Mouse (Mus musculus): ENCODE data around the gene Hmgb1. TPM values are rescaled to one million over a fixed set of nuclear protein-coding genes. Genes with fewer than 3 reads are reported as not detected.

Hmgb1 gene
- polyA plus RNA-seq, 1 experiment from 2014 or later, result 136 TPM

DNA sequence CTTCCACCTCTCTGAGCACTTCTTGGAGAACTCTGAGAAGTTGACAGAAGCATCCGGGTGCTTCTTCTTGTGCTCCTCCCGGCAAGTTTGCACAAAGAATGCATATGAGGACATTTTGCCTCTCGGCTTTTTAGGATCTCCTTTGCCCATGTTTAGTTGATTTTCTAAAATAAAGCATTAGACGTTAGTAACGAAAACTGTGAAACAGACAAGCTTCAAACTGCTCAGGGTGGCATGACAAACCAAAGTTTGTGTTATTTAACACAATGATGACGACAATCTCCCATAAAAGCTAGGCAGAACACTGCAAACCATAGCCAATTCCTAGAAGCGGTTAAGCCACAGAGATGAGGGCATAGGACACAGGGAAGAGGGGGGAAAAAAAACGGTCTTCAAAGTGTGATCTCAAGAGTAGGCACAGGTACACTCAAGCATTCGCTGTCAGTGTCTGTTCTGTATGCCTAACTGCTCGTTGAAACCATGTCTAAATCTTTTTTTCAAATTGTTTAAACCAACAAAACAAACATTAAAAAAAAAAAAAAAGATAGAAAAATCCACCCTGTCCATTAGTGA, 133.6 kb downstream of the Hmgb1 start:
- TF ChIP-seq CTCF (IDR thresholded peaks at IDR 0.05), result no peak
- no peak for ATAC-seq
- DNase-seq (ENCODE audit: low read depth, low spot score), result no peak
- CTCF ChIA-PET, result interaction anchor here (0.6 to 2.6 kb wide), 3 partner anchors 25 to 145 kb away, joined by 3 to 9 read pairs (median 7); no protein-coding TSS in a partner anchor
- no peaks in the 10 kb centered on the region for H3K27me3 ChIP-seq
- POLR2A ChIA-PET, result interaction anchor here (0.6 to 1.8 kb wide), 3 partner anchors 45 to 55 kb away, joined by 3 to 5 read pairs (median 3); no protein-coding TSS in a partner anchor
- in situ Hi-C loops (cut with MboI; ENCODE audit: low pct_unique_long_range_greater_than_20kb), result loop anchor here (25.0 kb wide), 1 partner anchor 287 kb away; no protein-coding TSS in a partner anchor

DNA sequence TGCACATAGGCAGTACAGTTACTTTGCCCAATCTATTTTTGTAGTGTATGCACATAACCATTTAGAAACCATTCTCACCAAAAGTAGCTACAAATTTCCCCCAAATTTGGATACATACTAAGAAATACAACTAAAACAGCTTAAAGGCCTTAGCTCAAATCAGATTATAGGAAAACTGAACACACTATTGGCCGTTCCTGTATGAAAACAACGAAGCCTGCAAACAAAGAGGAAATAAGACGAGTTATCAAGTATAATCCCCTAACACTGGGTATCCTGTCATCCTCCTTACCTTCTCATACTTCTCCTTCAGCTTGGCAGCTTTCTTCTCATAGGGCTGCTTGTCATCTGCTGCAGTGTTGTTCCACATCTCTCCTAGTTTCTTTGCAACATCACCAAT, 134.9 kb downstream of the Hmgb1 start:
- H3K27me3 ChIP-seq, result no peaks in the 10 kb centered on the region
- POLR2A ChIA-PET, result interaction anchor here (1.6 to 1.8 kb wide), 2 partner anchors 18 to 43 kb away, joined by 5 to 6 read pairs; no protein-coding TSS in a partner anchor
- ATAC-seq (no peak), DNase-seq (ENCODE audit: low read depth, low spot score) (no peak)
- in situ Hi-C loops (cut with MboI; ENCODE audit: low pct_unique_long_range_greater_than_20kb), result loop anchor here (10.0 kb wide), 1 partner anchor 235 kb away; no protein-coding TSS in a partner anchor
- CTCF ChIA-PET, result interaction anchor here (0.6 to 2.6 kb wide), 16 partner anchors 34 to 241 kb away, joined by 3 to 9 read pairs (median 4); no protein-coding TSS in a partner anchor
- no peak for TF ChIP-seq CTCF (IDR thresholded peaks at IDR 0.05)

DNA sequence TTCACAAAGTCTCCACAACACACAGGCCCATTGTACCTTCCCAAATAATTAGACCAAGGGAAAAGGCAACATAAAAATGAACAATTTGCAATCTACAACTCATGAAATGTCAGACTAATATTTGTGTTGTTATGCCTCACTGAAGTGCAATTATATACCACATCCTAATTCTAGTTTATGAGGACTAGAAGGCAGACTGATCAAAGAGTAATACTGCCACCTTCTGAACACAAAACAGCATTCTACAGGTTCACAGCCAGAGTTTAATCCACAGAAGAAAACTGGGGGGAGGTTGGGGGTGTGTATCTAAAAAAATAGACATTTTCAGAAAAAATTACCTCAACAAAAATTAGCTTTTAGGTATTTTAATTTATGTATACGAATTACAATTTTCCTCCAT, 135.3 kb downstream of the Hmgb1 start:
- no peak for DNase-seq (ENCODE audit: low read depth, low spot score)
- peak; percentile 33 for TF ChIP-seq CTCF (IDR thresholded peaks at IDR 0.05)
- no peaks in the 10 kb centered on the region for H3K27me3 ChIP-seq
- in situ Hi-C loops (cut with MboI; ENCODE audit: low pct_unique_long_range_greater_than_20kb), result loop anchor here (10.0 kb wide), 1 partner anchor 234 kb away; no protein-coding TSS in a partner anchor
- no peak for ATAC-seq
- CTCF ChIA-PET, result interaction anchor here (0.6 to 2.6 kb wide), 16 partner anchors 34 to 240 kb away, joined by 3 to 9 read pairs (median 4); no protein-coding TSS in a partner anchor
- POLR2A ChIA-PET, result interaction anchor here (1.6 to 1.8 kb wide), 2 partner anchors 17 to 43 kb away, joined by 5 to 6 read pairs; no protein-coding TSS in a partner anchor

DNA sequence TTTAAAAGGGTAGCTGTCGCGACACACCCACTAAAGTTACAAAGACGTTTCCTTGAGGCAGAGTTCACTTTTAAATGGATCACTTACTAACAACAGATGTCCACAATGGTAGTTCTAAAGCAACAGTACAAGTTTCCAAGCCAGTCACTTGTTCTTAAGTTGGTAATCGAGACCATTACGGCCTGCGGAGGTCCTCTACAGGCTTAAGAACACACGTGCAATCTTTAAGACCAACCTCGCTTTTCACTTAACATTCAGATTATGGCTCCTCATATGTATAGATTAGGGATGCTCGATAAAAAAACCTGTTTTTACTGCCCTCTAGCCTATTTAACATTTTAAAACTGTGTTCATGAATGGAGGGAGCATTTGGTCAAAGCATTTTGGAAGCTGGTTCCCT, 137.6 kb downstream of the Hmgb1 start:
- in situ Hi-C loops (cut with MboI; ENCODE audit: low pct_unique_long_range_greater_than_20kb), result loop anchor here (10.0 kb wide), 1 partner anchor 232 kb away; no protein-coding TSS in a partner anchor
- ChIA-PET CTCF (interaction anchor here (1.2 to 1.4 kb wide), 3 partner anchors 26 to 283 kb away, joined by 3 read pairs; no protein-coding TSS in a partner anchor), POLR2A (interaction anchor here (0.6 to 1.8 kb wide), 3 partner anchors 69 to 1783 kb away, joined by 3 to 4 read pairs (median 3); no protein-coding TSS in a partner anchor)
- no peak for TF ChIP-seq CTCF (IDR thresholded peaks at IDR 0.05)
- DNase-seq (ENCODE audit: low read depth, low spot score) (no peak), ATAC-seq (no peak)
- no peaks in the 10 kb centered on the region for H3K27me3 ChIP-seq

DNA sequence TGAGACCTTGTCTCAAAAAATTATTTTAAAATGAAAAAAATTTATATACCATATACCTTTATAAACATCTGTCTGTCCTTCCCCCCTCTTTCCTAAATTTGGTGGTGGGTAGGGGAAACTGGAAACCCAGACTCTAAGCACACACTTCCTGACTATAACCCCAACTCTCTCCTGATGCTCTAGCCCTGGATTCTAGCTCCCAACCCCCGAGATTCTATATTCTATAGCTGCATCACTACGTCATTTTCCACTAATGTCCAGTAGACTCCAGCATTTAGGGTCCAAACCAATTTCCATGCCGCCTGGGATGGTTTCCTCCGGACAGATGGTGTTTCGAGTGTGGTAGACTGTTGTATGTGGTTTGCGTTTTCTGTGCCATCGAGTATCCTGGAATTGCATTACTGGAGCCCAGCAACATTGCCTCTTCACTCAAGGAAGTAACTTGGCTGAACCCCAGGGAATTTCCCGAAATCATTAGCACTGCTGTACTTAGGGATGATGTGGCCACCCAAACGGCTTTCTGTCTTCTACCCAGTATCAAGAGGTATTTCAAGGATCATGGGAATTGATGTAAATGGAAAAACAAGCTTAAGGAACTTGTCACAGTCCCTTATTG, 138.7 kb downstream of the Hmgb1 start:
- TF ChIP-seq CTCF (IDR thresholded peaks at IDR 0.05), result no peak
- POLR2A ChIA-PET, result interaction anchor here (0.5 to 1.8 kb wide), 4 partner anchors 76 to 230 kb away, joined by 3 read pairs; no protein-coding TSS in a partner anchor
- DNase-seq (ENCODE audit: low read depth, low spot score) (no peak), ATAC-seq (no peak)
- CTCF ChIA-PET, result interaction anchor here (0.9 to 1.4 kb wide), 4 partner anchors 13 to 284 kb away, joined by 3 to 5 read pairs (median 3); no protein-coding TSS in a partner anchor
- in situ Hi-C loops (cut with MboI; ENCODE audit: low pct_unique_long_range_greater_than_20kb), result loop anchor here (10.0 kb wide), 1 partner anchor 231 kb away; no protein-coding TSS in a partner anchor
- no peaks in the 10 kb centered on the region for H3K27me3 ChIP-seq

DNA sequence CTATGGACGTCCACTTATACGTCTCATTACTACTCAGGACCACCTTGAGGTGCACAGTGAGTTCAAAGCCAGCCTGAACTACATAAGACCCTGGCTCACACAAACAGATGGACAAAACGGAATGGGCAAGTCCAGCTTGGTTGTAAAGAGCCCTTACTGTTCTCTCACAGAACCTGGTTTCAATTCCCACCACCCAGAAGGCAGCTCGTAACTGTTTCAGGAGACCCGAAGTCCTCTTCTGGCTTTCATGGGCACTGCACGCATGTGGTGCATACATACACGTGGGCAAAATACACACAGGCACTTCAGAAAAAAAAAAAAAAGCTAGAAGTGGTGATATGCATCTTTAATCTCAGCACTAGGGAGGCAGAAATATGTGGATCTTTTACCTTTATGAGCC, 139.2 kb downstream of the Hmgb1 start:
- in situ Hi-C loops (cut with MboI; ENCODE audit: low pct_unique_long_range_greater_than_20kb), result loop anchor here (10.0 kb wide), 1 partner anchor 230 kb away; no protein-coding TSS in a partner anchor
- POLR2A ChIA-PET, result interaction anchor here (0.6 to 1.0 kb wide), 2 partner anchors 141 to 229 kb away, joined by 3 read pairs; no protein-coding TSS in a partner anchor
- no peaks in the 10 kb centered on the region for H3K27me3 ChIP-seq
- no peak for ATAC-seq
- DNase-seq (ENCODE audit: low read depth, low spot score), result no peak
- TF ChIP-seq CTCF (IDR thresholded peaks at IDR 0.05), result no peak
- CTCF ChIA-PET, result interaction anchor here (0.9 to 1.4 kb wide), 3 partner anchors 13 to 87 kb away, joined by 3 to 5 read pairs (median 3); no protein-coding TSS in a partner anchor

DNA sequence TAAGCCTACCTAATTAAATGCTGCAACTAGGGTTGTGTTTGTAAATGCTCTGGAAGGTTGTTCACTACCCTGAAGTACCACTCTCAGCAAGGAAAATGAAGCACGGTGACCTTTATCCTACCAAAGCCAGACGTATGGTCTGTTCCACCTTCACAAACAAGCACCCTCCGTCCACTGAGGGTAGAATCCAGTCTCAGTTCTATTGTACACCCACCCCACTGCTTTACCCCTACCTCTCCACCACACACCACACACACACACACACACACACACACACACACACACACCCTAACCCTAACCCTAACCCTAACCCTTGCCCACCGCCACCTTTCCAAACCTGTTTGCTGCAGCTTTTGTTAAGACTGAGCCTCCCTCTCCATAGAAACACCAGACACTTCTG, 140.2 kb downstream of the Hmgb1 start:
- in situ Hi-C loops (cut with MboI; ENCODE audit: low pct_unique_long_range_greater_than_20kb), result loop anchor here (5.0 to 10.0 kb wide), 2 partner anchors 42 to 229 kb away; no protein-coding TSS in a partner anchor
- ATAC-seq (no peak), DNase-seq (ENCODE audit: low read depth, low spot score) (no peak)
- TF ChIP-seq CTCF (IDR thresholded peaks at IDR 0.05), result no peak
- CTCF ChIA-PET, result interaction anchor here (1.0 kb wide), 1 partner anchor 86 kb away, joined by 3 read pairs; no protein-coding TSS in a partner anchor
- no peaks in the 10 kb centered on the region for H3K27me3 ChIP-seq
- POLR2A ChIA-PET, result interaction anchor here (0.7 kb wide), 1 partner anchor 529 kb away, joined by 3 read pairs; no protein-coding TSS in a partner anchor

DNA sequence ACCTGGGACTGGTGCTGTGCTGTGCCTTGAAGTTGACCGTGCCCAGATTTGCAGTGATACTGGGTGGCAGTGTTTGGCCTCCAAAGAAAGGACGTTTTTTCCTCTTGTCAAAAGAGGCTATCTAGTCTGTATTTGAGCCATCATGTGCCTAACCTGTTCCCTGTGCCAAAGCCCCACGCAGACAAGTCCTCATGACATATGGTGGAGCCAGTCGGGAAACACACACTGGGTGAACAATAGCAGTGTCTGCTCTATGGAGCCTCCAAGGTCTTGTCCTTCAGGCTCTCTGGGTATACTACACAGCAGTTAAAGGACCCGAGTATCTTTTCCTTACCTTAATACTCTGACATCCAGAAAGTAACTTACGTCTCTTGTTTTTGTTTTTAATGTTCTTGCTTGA, 141.0 kb downstream of the Hmgb1 start:
- no peaks in the 10 kb centered on the region for H3K27me3 ChIP-seq
- in situ Hi-C loops (cut with MboI; ENCODE audit: low pct_unique_long_range_greater_than_20kb), result loop anchor here (5.0 to 10.0 kb wide), 2 partner anchors 41 to 228 kb away; no protein-coding TSS in a partner anchor
- no peak for DNase-seq (ENCODE audit: low read depth, low spot score)
- no peak for ATAC-seq
- ChIA-PET POLR2A (no interaction called here), CTCF (no interaction called here)
- no peak for TF ChIP-seq CTCF (IDR thresholded peaks at IDR 0.05)

DNA sequence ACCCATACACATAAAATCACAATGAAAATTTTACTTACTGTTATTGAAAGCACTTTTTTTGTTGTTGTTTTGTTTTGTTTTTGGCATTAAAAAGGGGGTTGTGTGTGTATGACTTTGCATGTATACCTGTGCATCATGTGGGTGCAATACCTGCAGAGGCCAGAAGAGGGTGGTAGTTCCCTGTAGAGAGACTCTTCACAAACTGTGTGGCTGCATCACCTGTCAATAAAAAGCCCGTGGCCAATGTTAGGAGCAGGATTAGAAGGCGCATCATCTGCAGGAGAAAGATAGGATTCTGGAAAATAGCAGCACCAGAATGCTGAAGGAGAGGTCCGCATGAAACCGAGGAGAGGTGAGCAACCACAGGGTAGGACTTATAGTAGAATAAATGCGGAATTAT, 144.5 kb downstream of the Hmgb1 start:
- no peaks in the 10 kb centered on the region for H3K27me3 ChIP-seq
- in situ Hi-C loops (cut with MboI; ENCODE audit: low pct_unique_long_range_greater_than_20kb), result loop anchor here (5.0 to 10.0 kb wide), 2 partner anchors 38 to 225 kb away; no protein-coding TSS in a partner anchor
- DNase-seq (ENCODE audit: low read depth, low spot score) (no peak), ATAC-seq (no peak)
- peak; percentile 72 for TF ChIP-seq CTCF (IDR thresholded peaks at IDR 0.05)
- ChIA-PET POLR2A (no interaction called here), CTCF (interaction anchor here (0.7 to 1.0 kb wide), 3 partner anchors 30 to 378 kb away, joined by 3 to 4 read pairs (median 3); no protein-coding TSS in a partner anchor)

DNA sequence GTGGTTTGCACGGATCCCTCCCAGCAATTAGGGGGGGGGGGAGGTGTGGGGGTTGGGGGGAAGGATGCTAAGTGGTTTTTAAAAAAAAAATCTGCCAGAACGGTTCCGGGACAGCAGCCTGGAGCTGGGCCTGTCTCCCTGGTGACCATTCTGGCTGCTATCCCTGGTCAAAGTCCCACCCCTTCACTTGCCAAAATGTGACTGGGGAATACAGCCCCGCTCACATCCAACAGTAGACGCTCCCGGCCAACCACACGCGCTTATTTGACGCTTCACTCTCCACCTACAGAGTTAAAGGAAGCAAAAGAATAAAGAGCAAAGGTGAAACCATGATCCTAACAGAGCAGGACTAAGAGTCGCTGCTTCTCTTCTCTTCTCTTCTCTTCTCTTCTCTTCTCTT, 146.6 kb downstream of the Hmgb1 start:
- no peaks in the 10 kb centered on the region for H3K27me3 ChIP-seq
- ATAC-seq (no peak), DNase-seq (ENCODE audit: low read depth, low spot score) (no peak)
- ChIA-PET POLR2A (no interaction called here), CTCF (interaction anchor here (1.1 kb wide), 1 partner anchor 56 kb away, joined by 3 read pairs; no protein-coding TSS in a partner anchor)
- in situ Hi-C loops (cut with MboI; ENCODE audit: low pct_unique_long_range_greater_than_20kb), result no loop called here
- TF ChIP-seq CTCF (IDR thresholded peaks at IDR 0.05), result no peak

Measured in Patski (cell line).